Mouse (Mus musculus) layer of hippocampus, adult 2 months (tissue): ENCODE measurements around the gene Prr5. TPM values are rescaled to one million over a fixed set of nuclear protein-coding genes. Genes with fewer than 3 reads are reported as not detected.

Experiments
- DNase-seq, 2 experiments: peaks; one replicate each; pipeline ENCODE4 v3.0.0; 2022; ENCODE audit warnings: low spot score in 2 of 2
- H3K27ac ChIP-seq: fragments of 200-600 bp; 2 replicates; pipeline ENCODE4 v1.8.1; 2022
- H3K4me3 ChIP-seq: fragments of 200-600 bp; 2 replicates; pipeline ENCODE4 v1.8.1; 2022; ENCODE audit warnings: mild to moderate bottlenecking
- CTCF ChIP-seq: fragments of 200-600 bp; conservative IDR thresholded peaks from 2 replicates; pipeline ENCODE4 v1.8.1; 2022; ENCODE audit warnings: antibody characterized with exemption, mild to moderate bottlenecking, moderate library complexity
- total RNA-seq, 2 experiments: library from RNA; stranded (reverse); gene quantifications; 2 replicates each; pipeline ENCODE4 v1.2.3; 2021

Gene Prr5
- total RNA-seq, 2 experiments from 2014 or later: 15.5 to 16.9 TPM

DNA sequence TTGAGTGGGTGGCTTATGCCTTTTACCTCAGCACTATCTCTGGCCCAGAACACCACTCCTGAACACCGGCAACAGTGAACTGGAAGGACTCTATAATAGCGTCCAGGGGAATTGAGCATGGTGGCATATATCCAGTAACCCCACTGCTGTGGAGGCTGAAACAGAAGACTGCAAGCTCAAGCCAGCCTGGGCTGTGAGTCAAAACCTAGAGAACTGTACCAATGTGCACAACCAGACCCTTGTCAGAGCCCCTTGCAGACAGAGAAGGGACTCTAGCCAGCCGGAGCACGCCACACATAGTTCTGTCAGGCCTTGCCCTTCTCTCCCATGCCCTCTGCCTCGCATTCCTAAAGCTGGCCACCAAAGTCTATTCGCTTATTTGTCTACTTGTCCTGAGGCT is 28.7 kb upstream of the Prr5 start:
- DNase-seq: no peak
- H3K4me3 ChIP-seq: no peak overlapping the region
- no peak for TF ChIP-seq CTCF
- peak overlapping the region; percentile 78 for H3K27ac ChIP-seq

DNA sequence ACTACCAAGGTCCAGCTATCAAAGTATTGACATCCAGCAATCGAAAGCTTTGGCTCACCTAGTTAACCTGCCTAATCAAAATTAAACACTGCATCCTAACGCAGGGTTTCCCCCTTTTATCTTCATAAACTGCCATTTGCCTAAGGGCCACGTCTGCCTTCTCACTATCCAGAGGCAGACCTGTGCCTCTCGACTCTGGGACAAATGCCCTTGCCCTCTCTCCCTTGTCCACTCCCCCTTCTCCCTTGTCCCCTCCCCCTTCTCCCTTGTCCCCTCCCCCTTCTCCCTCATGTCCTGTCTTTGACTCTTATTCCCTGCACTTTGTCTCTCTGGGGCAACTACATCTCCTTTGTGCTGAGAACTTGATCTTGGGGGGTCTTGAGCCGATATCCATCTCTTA is 28.3 kb upstream of the Prr5 start:
- no peak for DNase-seq
- no peak for TF ChIP-seq CTCF
- peak overlapping the region; percentile 78 for H3K27ac ChIP-seq
- H3K4me3 ChIP-seq: no peak overlapping the region

DNA sequence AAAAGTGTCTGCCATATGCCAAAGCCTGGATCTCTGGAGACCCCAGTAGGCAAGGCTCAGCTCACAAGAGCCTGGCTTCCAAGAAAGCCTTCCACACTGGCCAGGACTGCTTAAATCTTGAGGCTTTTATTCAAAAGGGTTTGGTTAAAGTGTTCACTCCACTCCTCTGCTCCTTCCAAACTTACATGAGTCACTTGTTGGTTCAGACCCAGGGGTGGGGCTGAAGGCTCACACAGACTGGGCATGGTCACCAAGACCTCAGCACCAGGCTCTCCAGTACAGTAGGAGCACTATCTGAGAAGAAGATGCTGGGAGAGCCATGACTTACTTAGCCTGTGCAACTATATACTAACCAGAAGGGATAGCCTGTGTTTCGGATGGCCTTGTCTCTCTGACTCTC is 27.5 kb upstream of the Prr5 start:
- TF ChIP-seq CTCF: no peak
- H3K27ac ChIP-seq: peak overlapping the region; percentile 78; the same call in 1 of the 2 replicates
- no peak overlapping the region for H3K4me3 ChIP-seq
- DNase-seq: no peak

DNA sequence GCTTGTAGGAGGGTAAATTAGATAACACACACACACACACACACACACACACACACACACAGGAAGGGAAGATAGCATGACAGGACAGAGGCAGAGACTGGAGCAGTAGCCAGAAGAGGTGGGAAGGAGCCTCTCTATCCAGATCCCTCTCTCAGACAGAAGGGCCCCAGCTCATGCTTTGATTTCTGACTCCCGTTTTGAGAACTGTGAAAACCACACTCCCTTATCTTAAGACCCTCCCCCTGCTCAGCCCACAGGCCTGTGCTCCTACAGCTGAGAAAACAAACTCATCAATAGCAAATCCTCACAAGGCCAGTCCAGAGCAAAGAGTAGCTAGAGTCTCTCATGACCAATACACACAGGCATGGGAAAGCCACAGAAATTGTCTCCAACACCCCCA is 26.2 kb upstream of the Prr5 start:
- H3K27ac ChIP-seq: no peak overlapping the region
- H3K4me3 ChIP-seq: no peak overlapping the region
- TF ChIP-seq CTCF: no peak
- no peak for DNase-seq

DNA sequence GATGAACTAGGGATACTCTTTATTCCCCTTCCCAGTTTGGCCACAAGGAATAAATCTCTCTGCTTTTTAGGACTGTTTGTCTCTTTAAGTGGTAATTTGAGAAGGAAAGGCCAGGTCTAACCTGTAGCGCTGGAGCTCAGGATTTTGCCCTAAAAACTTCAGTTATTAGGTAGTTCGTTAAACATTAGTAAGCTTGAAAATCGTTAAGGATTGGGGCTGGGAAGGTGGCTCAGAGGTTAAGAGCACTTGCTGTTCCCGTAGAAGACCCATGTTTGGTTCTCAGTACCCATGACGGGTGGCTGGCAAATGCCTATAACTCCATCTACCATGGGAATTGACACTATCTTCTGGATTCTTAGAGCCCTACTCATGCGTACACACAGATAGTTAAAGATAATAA is 17.9 kb upstream of the Prr5 start:
- no peak overlapping the region for H3K27ac ChIP-seq
- no peak for DNase-seq
- no peak for TF ChIP-seq CTCF
- H3K4me3 ChIP-seq: no peak overlapping the region

DNA sequence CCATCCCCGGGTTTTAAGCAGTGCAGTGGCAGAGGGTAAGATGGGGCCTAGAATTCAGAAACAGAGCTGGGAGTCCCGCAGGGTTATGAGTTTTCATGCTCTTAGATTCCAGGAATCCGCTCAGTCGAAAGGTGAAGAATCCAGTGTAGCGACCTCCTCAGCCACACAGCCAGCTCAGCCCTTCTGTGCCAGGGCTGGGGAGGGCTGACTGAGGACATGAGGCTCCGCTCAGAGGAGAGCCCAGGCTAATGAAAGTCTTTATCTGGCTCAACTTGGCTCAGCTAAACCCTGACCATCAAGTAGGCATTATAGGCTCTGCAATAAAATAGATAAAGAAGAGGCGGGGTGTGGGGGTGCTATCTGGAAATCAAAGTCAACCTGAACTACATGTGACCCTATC is 16.3 kb upstream of the Prr5 start:
- no peak overlapping the region for H3K27ac ChIP-seq
- TF ChIP-seq CTCF: no peak
- no peak overlapping the region for H3K4me3 ChIP-seq
- no peak for DNase-seq

DNA sequence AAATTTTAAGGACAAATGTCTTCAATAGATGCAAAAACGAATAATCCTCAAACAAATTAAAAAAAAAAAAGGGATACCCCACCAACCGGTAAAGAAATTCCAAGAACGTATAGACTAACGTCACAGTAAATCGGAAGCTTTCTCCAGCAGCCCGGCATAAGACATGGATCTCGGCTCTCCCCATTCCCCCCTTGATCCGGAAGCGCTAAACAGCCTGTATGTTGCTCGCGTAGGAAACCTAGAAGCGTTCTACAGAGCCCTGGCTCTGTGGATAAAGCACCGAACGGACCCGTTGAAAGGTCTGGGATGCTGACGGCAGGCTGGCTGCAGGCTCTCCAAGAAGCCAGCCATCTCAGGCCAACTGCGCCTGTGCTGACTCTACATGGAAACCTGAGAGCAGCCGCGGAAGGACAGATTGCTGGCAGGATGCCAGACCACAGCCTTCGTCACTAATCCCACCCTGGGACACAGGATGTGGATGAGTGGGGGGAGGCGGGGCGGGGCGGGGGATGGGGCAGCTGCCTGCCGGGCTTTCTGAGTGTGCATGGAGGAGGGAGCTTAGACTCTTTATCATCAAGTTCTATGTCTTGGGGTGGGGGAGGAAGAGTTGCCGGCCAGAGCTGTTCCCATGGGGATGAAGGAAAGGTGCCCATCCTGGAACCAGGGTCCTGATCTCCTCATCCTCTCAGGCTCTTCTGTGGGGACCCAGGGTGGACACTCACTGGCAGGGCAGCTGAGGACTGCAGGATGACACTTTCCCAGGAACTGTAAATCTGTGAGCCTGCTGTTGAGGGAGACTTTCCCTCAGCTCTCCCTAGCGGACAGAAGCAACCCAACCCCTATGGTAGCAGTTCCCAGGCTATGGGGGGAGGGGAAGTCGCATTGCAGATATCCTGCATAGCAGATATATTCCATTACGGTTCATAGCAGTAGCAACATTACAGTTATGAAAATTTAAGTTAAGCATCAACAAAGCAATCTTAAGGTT is 15.1 kb upstream of the Prr5 start:
- TF ChIP-seq CTCF: peak; percentile 30; the same call in 1 of the 2 replicates
- Histone ChIP-seq H3K4me3 (peak overlapping the region; percentile 40), H3K27ac (peak overlapping the region; percentile 80)
- DNase-seq: peak in 1 of 2 experiments; percentile 55

DNA sequence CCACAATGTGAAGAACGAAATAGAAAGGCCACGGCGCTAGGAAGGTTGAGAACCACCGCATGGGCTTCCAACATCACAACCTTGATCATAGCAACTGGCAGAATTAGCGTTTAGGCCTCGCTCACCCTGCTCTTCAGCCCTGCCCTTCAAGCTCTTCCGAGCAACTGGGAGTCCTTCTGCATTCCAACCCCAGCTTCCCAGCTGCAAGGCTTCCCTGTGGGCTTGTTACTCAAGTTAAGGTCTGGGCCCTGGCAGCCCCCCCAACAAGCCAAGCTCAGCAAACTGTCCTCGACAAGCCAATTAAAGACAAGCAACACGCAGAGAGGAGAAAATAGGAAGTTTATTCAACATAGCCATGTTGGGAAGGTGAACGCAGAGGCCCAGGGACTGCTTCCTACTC is 14.4 kb upstream of the Prr5 start:
- DNase-seq: no peak
- Histone ChIP-seq H3K4me3 (no peak overlapping the region), H3K27ac (no peak overlapping the region)
- no peak for TF ChIP-seq CTCF

DNA sequence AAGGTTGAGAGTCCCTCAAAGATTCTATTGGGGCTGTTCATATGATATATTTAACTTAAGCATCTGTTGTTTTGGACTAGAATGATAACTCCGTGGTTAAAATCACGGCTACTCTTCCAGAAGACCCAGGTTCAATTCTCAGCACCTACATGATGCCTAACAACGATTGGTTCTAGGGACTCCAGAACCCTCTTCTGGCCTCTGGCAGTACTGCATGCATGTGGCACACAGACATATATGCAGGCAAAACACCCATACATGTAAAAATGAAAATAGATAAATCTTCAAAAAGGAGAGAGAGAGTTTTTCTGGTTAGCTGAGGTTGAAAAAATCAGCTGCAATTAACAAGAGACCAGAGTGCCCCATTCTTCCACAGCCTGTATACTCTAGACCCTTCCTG is 12.7 kb upstream of the Prr5 start:
- no peak overlapping the region for H3K27ac ChIP-seq
- no peak overlapping the region for H3K4me3 ChIP-seq
- DNase-seq: no peak
- TF ChIP-seq CTCF: peak; percentile 54

DNA sequence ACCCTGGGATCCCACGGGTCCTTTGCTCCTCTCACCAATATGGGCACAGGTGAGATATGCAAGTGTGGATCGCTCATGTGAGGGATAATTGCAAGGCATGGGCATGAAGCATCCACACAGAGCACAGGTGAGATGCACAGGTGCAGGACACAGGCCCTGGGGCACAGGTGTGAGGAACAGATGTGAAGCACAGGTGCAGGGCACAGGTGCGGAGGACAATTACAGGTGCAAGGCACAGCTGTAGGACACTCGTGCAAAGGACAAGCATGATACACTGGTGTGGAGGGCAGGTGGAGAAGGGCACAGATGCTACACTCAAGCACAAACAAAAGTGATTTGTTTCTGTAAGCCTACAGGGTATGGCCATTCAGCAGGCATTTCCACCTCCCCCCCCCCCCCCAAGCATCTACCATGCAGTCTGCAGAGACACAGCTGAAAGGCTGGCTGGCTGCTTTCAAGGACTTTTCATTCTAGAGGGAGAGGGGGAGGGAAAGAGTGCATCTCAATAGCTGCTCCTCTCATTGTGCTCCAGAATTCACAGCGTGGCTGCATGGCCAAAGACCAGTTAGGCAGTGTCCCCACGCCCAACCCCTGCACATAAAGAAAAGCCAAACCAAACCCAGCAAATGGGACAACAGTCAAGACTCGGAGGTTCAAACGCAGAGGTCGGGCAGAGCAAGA is 11.9 kb upstream of the Prr5 start:
- no peak for DNase-seq
- H3K27ac ChIP-seq: no peak overlapping the region
- no peak for TF ChIP-seq CTCF

DNA sequence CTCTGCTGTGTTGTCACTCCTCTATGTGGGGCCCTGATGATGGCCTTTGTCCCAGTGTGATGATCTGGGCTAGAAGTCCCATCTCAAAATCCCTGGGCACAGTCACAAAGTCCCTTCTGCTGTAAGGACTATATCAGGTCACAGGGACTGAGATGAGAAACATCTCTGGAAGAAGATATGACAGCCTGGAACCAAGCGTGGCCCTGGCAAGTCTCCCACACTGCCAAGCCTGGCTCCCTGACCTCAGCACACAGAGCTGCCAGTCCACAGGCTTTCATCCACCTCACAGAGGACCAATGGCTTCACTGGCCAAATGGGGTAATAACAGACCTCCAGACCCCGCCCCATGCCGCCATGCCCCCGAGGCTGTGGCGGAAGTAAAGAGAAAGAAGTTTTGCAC is 10.8 kb upstream of the Prr5 start:
- no peak for DNase-seq
- Histone ChIP-seq H3K27ac (no peak overlapping the region), H3K4me3 (no peak overlapping the region)
- TF ChIP-seq CTCF: no peak

More for the DNA sequence above, 11.9 kb upstream of the Prr5 start:
- no peak overlapping the region for H3K4me3 ChIP-seq

DNA sequence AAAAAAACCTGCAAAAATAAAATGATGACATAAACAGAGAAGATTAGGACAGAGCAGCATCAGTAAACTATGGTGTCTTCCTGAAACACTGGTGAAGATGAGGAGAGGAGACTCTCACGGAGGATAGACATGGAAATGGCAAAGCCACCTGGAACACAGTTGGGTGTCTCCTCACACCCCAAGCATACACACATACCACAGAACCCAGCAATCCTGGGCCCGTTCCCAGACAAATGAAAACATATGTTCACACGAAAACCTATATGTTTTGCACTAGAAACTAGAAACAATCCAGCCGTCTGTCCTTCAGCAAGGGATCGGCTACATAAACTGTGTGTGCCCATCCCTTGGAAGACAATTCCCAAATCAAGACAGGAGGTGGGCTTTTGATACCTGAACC is 9.6 kb upstream of the Prr5 start:
- Histone ChIP-seq H3K27ac (no peak overlapping the region), H3K4me3 (no peak overlapping the region)
- TF ChIP-seq CTCF: no peak
- no peak for DNase-seq

DNA sequence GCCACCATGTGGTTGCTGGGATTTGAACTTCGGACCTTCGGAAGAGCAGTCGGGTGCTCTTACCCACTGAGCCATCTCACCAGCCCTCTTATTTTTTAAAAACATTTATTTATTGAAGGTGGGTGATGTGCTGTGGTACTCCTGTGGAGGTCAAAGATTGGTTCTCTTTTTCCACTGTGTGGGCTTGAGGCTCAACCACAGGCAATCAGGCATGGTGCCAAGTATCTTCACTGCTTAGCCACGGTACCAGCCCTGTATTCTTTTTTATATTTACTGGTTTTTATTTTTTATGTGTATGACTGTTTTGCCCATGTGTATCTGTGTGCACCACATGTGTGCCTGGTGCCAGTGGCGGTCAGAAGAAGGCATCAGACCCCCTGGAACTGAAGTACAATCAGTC is 8.1 kb upstream of the Prr5 start:
- TF ChIP-seq CTCF: no peak
- no peak overlapping the region for H3K27ac ChIP-seq
- no peak for DNase-seq
- no peak overlapping the region for H3K4me3 ChIP-seq
